Mouse (Mus musculus): ENCODE measurements at regions not wholly inside any gene's neighbourhood (a gene's known extent, or its start where the extent isn't known, plus 50 kb on each side); places are given as distances from the start of the nearest gene placed in this dataset.

GRCm38 (mm10) chr1:167932088-167932487 is 243.1 kb downstream of the Lmx1a start:
- TF ChIP-seq CTCF (conservative IDR thresholded peaks at IDR 0.05; ENCODE audit: insufficient read depth, insufficient read length, low read depth, low read length): 0 out of 2 replicates have a peak, but pooled peaks have one; percentile 6
- TF ChIP-seq POLR2A (IDR thresholded peaks at IDR 0.05; ENCODE audit: low read depth, low read length): no peak

All from kidney, adult 2 months (tissue).